Mouse (Mus musculus) cerebellum, postnatal 4 days (tissue): ENCODE results near the gene Ascc2.
"Not testable (repeated sequence)": the region's sequence is repeated elsewhere in the genome, so short reads cannot be mapped to it uniquely, and the experiment has no call there.

ENCODE experiments used
- DNase-seq, 2 experiments: peaks; one replicate each; pipeline ENCODE4 v3.0.0; 2022; ENCODE audit warnings: low spot score in 2 of 2, mixed read lengths in 1 of 2

The Ascc2 gene

DNA sequence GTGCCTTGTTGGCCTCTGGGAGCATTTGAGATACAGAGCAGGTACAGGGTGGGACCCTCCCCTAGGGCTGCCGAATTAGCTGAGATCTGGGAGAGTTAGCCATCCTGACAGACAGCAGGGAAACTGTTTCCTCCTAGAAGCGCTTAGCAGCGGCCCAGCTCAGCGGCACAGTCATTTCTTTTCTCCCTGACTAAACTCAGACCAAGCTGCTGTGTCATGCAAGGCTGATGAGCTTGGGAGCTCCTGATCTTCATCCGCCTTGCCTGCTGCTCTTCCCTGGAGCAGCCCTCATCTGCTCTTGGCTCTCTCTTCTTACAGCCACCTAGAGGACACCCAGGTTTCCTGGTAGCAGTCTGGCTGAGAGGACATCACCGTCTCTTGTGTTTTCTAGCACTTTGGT, 46.6 kb downstream of the Ascc2 start:
- DNase-seq, result no peak

DNA sequence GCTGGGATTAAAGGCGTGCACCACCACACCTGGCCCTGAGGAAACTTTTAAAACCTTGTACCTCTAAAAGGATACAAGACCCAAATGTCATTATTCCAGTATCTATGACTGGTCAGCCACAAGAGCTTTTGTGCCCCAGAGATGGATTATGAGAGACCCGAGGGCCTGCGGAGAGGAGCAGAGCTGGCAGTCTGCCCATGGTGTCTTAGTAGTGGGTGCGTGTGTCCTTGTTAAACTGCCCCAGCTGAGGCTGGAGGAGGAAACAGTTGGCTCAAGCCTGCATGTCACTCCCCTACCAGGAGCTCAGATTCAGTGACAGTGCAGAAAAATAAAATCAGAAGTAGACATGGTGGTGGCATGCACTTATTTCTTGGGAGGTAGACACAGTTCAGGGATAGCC, 47.5 kb downstream of the Ascc2 start:
- DNase-seq, result no peak

DNA sequence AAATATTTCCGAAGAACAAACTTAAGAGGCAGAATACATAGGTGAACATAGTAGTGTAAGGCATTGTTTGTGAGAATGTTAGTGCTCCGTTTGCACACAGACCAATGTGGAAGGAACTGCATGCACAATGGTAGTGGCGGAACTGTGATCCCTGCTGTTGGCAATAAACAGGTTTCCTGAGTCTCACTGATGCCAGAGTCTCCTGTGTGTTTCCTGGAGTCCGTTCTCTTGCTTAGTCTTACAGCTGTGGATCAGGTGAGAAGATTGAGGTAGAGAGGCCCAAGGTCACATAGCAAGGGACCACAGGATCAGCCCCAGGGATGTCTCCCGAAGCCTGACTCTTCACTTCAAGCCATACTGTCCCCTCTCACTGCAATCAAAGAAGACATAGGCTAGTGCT, 48.0 kb downstream of the Ascc2 start:
- DNase-seq, result no peak

DNA sequence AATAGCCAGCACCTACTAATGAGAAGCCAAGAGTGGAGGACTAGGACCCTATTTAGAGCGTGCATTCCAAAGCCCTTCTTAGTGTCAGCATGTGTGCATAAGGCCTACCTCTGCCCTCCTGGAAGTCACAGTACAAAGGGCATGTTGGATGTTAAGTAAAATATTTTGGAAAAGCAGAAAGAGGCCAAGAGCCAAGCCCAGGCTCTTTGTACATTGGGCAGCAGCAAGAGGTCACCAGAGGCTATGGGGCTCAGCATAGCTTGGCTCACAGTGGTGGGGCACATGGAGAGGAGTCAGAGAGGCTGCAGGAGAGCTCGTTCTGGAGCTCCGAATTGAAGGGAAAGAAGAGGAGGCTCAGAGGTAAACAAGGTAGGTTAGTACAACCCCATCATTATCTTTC, 49.5 kb downstream of the Ascc2 start:
- no peak for DNase-seq

DNA sequence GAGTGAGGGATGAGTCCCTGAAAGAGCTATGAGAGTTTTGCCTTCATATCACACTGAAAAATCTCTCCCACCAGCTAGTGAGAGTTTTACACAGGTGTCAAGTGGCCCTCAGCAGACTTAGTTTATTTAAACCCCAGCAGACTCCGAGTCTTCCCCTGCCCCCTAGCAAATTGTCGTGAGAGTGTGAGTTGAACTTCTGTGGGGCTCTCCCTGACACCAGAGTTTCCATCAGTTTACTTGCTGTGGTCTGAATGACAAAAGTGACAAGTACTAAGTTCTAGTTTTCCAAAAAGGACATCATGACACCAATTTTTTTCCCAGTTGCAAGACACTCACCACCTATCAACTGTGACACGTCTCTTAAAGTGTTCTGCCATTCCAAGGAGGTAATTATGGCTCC, 50.3 kb downstream of the Ascc2 start:
- DNase-seq, result no peak

DNA sequence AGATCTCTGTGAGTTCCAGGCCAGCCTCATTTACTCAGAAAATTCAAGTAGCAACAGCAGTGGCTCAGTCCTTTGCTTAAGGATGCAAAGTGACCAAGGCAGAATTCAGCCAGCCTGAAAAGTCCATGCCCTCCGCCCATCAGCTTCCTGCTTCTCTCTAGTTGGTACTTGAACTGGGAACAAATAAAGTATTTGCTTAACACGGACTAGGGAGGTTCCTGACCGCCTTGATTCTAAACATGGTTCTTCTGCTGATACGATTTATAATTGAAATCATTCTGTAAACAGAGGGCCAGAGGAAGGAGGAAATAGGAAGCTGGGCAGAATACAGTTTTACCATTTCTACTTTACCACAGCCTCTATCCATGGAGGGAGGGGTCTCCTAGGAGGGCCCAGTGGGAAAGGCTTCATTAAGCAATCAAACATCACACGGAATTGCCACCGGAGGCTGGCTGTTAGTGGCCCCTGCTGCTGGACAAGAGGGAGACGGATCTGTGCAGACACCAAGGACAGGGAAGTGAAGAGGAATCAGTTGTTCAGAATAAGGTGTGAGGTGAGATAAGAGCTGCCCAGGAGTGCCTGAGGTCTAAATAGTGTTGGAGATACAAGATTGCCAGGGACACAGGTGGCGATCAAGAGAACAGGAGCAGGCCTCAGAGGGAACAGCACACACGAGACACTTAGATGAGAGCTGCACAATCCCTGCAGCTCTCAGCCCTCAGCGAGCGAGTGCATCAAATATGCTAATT, 51.3 kb downstream of the Ascc2 start:
- no peak for DNase-seq

DNA sequence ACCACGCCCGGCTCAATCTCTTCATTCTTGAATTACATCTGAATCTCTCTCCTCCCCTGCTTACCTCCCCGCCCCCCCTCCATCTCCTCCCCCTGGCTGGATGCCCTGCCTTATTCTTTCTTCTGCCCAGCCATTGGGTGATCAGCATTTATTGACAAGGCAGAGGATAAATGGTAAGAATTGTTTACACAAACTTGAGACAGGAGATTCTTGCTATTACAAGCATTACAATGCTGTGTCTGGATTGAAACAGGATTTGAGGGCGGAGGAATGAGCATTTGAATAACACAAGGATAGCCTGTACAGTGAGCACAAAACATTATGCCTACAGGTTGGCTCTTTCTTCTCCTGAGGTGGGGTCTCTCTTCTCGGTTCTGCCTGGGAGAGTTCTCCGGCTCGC, 52.8 kb downstream of the Ascc2 start:
- DNase-seq, result no peak

DNA sequence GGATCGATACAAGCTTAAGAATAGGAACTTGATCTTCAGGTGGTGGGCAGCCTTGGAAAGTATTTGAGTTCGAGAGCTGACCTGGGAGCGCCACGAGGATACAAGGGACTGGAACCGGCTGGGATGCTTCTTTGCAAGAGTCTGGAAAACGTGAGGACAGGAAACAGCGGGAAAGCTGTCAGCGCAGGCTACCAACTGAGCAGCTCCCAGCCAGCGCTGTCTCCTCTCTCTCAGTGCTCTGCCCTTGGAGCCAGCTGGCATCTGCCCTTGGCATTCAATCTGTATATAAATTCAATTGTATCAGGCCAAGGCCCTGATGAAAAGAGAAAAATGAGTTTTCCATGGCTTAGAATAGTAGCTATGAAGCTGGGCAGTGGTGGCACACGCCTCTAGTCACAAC, 53.7 kb downstream of the Ascc2 start:
- no peak for DNase-seq

DNA sequence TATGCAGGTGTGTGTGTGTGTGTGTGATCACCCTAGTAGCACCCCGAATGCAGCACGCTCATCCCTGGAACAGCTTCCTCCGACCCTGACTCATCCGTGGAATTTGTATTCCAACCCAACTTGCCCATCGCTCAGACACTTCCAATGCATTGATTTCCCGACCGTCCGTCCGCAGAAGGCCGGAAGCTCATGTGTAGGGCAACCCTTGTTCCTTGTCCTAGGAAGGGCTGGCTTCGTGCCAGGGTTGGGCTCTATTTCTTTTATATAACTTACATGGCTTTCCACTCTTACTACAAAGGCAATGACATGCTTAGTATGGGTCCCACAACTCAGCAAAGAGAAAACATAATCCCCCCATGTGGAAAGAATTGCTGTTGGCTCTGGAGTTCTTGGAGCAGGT, 54.6 kb downstream of the Ascc2 start:
- no peak for DNase-seq

DNA sequence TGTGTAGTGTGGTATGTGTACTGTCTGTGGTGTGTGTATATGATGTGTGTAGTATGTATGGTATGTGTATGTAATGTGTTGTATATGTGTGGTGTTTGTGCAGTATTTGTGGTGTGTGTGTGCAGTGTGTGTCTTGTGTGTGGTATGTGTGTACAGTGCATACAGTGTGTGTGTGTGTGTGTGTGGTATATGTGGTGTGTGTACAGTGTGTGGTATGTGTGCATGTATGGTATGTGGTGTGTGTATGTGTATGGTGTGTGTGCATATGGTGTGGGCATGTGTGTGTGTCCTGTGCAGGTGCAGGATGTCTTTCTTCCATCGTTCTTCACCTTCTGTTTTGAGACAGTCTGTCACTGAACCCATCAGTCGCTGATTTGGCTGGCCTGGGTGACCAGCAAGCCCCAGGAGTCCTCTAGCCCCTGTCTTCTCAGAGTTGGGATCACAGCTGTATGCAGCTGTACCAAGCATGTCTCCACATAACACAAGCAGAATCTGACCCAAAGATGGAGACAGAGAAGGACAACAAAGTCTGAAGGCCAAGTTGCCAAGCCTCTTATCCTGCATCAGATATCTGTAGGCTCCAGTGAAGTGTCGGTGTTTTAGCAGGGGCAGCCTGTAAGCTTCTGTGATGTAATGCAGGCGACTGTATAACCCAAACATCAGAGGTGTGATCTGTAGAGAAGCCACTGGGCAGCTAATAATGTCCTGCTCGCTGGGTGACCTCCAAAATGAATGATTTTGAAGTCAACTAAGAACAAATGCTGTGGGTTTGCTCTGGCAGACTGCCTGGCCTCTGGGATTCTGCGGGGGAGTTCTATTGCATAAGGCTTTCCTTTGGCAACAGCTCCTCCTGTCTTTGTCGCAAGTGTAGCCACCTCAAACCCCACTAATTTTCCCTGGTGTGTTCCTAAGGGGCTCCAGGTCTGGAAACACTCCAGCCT, 59.8 kb downstream of the Ascc2 start:
- DNase-seq, result no peak

DNA sequence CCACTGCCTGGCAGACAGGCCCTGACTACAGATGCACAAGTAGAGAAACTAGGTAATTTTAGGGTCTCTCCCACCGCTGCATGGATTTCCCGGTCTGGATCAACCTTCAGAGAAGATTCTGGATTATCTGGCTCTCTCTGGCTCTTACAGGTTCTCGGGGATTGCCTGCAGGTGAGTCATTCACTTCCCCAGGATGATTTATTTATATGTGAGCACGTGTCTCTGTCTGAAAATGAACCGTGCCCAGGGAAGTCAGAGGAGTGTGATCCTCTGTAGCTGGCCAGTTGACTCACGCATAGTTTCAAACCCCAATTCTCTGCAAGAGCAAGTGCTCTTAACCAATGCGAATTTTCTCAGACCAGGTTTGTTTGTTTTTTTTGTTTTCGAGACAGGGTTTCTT, 63.2 kb downstream of the Ascc2 start:
- no peak for DNase-seq

DNA sequence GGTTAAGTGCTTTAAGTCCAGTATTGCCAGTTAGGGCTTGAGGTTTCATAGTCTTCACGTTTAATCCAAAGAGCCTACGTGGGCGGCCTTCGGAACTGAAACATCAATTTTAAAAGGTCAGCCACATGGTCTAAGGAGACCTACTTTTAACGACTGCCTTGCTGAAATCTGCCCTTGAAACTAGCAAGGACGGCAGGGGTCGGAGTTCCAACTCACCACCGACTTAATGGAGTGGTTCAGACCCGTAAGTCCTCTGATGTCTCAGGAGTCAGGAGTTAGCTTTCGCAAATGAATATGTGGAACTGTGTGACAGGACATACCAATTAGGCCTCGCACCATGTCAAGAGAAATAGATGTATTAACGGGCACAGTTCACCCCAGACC, 66.1 kb downstream of the Ascc2 start:
- no peak for DNase-seq

DNA sequence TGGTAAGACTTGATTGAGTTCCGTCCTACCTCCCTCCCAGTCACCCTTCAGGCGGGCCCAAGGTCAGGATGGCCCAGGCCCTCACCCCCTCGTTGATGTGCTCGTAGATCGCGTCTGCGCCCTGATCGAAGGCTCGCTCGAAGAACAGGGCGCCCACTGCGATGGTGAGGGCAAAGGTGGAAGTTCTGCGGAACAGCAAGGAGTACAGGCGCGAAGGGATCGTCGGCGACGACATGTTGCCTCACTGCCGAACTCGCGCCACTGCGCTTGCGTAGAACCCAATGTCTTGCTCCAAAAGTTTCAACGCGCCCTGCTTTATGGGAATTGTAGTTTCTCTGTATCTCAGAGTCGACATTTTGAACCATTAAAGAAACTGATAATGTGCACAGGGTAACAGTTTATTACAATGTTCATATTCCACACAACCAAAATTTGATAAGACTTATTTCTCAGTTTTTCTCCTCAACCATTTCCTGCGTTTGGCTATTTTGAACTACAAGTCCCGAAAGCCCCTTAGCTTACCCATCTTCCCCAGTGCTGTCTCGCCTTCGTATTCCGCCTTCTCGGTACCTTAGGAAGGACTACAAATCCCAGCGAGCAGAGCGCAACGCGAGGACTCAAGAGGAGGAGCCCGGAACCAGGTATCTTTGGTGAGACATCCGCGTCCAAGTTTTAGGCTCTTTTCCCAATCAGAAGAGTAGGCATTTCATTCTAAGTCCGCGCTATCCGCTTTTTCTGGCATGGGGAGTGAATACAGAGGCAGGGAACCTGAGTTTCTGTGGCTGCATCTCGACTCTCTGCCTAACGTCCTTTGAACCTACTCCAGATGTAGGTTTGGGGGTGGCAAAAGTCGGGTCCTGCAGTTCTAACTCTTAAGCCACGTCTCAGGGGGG, 66.8 kb downstream of the Ascc2 start, which contains the start of the genes Uqcr10 and Zmat5:
Gene Uqcr10, minus strand, starts transcription at position 271 of the 893 bp plus-strand sequence.
Gene Zmat5, plus strand, starts transcription at position 607 of the 893 bp plus-strand sequence.
- DNase-seq, result peak; percentile 78 to 88

DNA sequence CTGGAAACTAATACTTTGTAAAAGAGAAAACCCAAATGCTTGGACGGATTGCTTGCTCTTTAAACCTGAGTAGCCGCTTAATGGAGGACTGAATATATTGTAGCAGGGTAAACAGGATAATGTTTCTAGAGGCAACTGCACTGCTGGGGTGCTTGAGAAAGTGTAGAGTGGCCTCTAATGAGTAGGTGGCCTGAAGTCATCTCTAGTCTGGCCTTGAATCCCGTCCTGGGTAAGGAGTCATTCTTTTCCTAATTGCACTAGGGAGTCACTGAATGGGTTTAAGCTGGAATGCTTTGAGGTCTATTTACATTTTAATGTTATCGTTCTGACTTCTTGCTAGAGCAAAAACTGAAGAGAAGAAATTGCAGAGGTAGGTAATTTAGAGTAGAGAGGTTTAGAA, 67.6 kb downstream of the Ascc2 start:
- no peak for DNase-seq

DNA sequence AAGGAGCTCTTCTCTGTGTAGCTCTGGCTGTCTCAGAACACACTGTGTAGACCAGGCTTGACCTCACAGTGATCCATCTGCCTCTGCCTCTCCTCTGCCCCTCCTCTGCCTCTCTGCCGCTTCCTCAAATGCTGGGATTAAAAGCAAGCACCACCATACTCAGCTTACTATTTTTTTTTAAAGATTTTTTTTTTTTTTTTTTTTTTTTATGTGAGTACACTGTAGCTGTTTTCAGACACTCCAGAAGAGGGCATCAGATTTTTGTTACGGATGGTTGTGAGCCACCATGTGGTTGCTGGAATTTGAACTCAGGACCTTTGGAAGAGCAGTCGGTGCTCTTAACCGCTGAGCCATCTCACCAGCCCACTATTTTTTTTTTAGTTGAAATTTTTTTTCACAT, 72.6 kb downstream of the Ascc2 start:
- DNase-seq, result not testable (repeated sequence)

DNA sequence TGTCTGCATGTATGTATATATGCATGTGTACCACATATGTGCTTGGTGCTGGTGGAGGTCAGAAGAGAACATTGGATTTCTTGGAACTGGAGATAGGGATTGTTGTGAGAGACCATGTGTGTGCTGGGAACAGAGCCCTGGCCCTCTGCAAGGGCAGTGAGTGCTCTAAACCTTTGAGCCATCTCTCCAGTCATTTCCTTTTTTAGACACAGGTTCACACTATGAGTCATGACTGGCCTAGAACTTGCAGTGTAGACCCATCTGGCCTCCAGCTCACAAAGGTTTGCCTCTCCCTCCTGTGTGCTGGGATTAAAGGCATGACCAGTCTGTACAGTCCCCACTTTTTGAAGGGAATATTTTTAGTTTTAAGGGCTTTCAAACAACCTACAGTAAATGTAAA, 75.3 kb downstream of the Ascc2 start:
- no peak for DNase-seq

DNA sequence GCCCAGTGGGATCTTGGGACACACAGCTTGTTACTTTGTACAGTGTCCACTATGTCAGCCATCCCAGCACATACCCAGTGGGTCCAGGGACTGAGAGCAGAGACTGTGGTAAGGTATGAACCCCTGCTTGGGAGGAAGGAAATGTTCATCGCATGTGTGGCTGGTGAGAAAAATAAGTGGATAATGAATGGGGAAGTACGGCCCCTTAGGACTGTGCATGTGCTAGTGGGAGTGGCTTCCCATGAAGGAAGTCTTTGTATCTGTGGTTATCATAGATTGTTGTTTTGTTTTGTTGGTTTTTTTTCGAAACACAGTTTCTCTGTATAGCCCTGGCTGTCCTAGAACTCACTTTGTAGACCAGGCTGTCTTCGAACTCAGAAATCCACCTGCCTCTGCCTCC, 77.2 kb downstream of the Ascc2 start:
- DNase-seq, result no peak

DNA sequence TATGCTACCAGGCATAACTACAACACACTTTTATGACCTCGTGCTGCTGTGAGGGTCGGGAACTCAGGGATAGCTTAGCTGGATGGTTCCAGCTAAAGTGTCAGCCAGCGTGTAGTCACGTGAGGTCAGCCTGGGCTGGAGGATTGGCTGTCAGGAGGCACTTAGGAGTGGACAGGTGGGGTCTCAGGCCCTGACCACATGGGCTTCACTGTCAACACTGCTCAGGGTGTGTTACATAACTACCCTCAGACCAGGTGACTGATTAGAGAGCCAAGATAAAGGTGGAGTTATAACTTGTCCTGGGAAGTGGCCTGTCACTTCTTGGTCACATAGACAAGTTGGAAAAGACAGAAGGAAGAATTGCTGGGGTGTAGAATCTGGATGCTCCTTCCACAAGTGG, 78.0 kb downstream of the Ascc2 start:
- DNase-seq, result no peak

DNA sequence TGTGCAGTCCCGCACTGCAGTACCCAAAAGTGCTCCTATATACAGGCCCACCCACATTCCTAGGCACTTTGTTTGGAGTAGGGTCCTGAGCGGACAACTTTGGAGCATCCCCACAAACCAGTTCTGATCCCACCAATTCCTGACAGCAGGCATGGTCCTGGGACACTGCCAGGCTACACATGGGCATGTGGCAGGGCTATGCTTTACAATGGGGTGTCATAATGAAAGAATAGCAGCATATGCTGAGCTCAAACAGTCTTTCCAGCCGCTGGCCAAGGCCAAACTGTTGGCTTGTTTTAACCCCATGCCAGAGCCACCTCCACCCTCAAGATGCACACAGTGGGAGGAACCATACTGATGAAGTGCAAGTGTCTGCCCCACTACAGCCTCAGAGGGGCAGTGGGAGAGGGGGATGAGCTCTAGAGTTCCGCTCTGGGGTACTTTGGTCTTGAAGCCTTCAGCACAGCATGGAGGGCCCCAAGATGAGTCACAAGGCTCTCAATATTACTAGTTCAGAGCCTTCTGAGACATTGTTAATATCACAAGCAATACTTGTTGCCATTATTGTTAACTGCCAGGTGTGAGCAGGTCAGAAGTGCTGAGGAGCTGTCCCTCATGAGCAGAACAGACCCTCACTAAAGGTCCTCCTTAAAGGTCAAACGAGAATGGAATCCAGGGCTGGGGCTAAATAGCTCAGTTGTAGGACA, 79.1 kb downstream of the Ascc2 start:
- no peak for DNase-seq

DNA sequence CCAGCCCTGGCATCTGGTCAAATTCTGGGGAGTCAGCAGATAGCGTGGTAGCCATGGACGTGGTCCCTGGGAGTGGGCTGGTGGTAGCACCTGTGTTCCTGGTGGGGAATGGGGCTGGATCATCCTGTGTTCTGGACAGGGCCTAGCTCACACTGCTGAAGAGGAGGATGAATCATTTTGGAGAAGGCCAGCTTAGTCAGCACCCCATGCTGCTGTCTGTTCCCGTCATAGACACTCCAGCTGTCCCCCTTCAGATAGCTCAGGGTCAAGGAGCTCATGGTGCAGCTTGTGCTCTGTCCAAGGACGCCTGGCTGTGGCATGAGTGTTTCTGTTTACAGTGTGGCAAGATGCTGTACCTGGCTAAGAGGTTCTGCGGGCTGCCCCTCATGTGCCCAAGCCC, 81.0 kb downstream of the Ascc2 start:
- DNase-seq, result no peak

DNA sequence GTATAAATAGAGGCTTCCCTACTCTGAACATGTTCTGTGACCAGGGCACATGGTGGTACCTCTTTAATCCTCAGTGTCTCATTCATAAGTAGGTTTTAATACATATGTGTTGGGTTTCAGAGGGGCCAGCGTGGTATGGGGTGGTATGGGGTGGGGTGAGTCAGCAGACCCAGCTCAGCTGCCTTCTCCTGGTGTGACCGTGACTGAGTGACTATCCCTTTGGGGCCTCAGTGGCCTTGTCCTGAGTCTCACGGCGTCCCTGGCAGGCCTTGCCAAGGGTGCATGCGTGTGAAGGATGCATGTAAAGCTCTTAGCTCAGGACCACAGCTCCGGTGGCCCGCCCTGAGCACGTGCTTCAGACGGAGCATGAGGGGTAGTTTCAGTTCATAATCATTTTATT, 82.4 kb downstream of the Ascc2 start:
- DNase-seq, result no peak
